8 mouse cellular contexts compared by ENCODE assay signal in genomic region chr8:119885612-119886011, GRCm38 (mm10). TPM values are rescaled to one million over a fixed set of nuclear protein-coding genes. Genes with fewer than 3 reads are reported as not detected.
DNase-seq lines count a peak whose midpoint lies in the region; ATAC-seq and TF ChIP-seq lines count a peak whose summit lies in the region.
"Had no signal": no experiment of that assay in that cellular context is flagged by ENCODE, and none has a peak within 500 bp of the region (broad histone marks: within the 10 kb centered on the region; RNA-seq: fewer than 3 reads in every experiment).

No protein-coding gene starts in this region.

- H3K4me2 ChIP-seq in lung, embryonic 16.5 days (ENCODE audit: low read depth, low read length): no peak overlapping the region

- TF ChIP-seq RAD21 in MEL (IDR thresholded peaks at IDR 0.05; ENCODE audit: low read depth, low read length): no peak

- no peak overlapping the region for H3K27ac ChIP-seq in MEL (ENCODE audit: control insufficient read depth, low read depth, low read length)
- H3K27ac ChIP-seq in lung, embryonic 16.5 days (ENCODE audit: low read length): peak overlapping the region; percentile 18; the same call in 1 of the 2 replicates
- H3K27ac ChIP-seq: macrophage had no signal

- TF ChIP-seq POLR2A in MEL (IDR thresholded peaks at IDR 0.05; ENCODE audit: control insufficient read depth in 1 of 2, insufficient read depth in 1 of 2, low read depth in 1 of 2, low read length in 2 of 2, poor library complexity in 1 of 2): no peak

- 0 out of 4 replicates have a peak, but pooled peaks cover 0 to 2% of the 10 kb centered on the region in 2 experiments for H3K27me3 ChIP-seq in MEL (ENCODE audit: control insufficient read depth in 1 of 2, insufficient read depth in 2 of 2, low read length in 2 of 2)
- no peaks in the 10 kb centered on the region for H3K27me3 ChIP-seq in lung, embryonic 16.5 days (ENCODE audit: control insufficient read depth, insufficient read depth, low read depth, low read length)

- H3K79me2 ChIP-seq in MEL (ENCODE audit: control insufficient read depth, insufficient read depth, low read length, poor library complexity): no peaks in the 10 kb centered on the region

- H3K36me3 ChIP-seq in MEL (ENCODE audit: control insufficient read depth in 1 of 2, insufficient read depth in 2 of 2, low read length in 2 of 2): no peaks in the 10 kb centered on the region; a peak in 1 of 4 replicates
- no peaks in the 10 kb centered on the region for H3K36me3 ChIP-seq in lung, embryonic 16.5 days (ENCODE audit: control insufficient read depth, insufficient read depth, low read length)

- H3K4me1 ChIP-seq in MEL (ENCODE audit: control insufficient read depth in 1 of 2, insufficient read depth in 2 of 2, low read length in 2 of 2): 0 out of 4 replicates have a peak, but pooled peaks cover 0 to 14% of the 10 kb centered on the region in 2 experiments
- H3K4me1 ChIP-seq in lung, embryonic 16.5 days (replicated peaks; ENCODE audit: control insufficient read depth, insufficient read depth, low read length): peaks cover 11% of the 10 kb centered on the region

- TF ChIP-seq CTCF in MEL (IDR thresholded peaks at IDR 0.05 in 2 of 3, conservative IDR thresholded peaks at IDR 0.05 in 1 of 3; ENCODE audit: control insufficient read depth in 1 of 3, insufficient read depth in 1 of 3, low read depth in 2 of 3, low read length in 3 of 3, poor library complexity in 1 of 3, severe bottlenecking in 1 of 3): no peak

- H3K9me3 ChIP-seq in MEL (replicated peaks; ENCODE audit: insufficient read depth, low read length): no peaks in the 10 kb centered on the region
- no peaks in the 10 kb centered on the region for H3K9me3 ChIP-seq in lung, embryonic 16.5 days (ENCODE audit: control insufficient read depth, low read length)

- peak; percentile 49 for DNase-seq in MEL (ENCODE audit: low read depth, low spot score)
- DNase-seq in adrenal gland, adult 8-10 months: peak; percentile 55
- DNase-seq in gastrocnemius, postnatal 10 days: peak; percentile 25
- peak; percentile 95 for DNase-seq in kidney, adult 11 months
- DNase-seq in ovary, postnatal 36 days (ENCODE audit: low spot score): no peak

- 18% methylated on average over 3 of the region's 3 CpGs for WGBS in lung, embryonic 16.5 days

- TF ChIP-seq EP300 in MEL (IDR thresholded peaks at IDR 0.05; ENCODE audit: low read depth in 1 of 2, low read length in 2 of 2): no peak

- no peak overlapping the region for H3K4me3 ChIP-seq in MEL (ENCODE audit: control insufficient read depth in 1 of 2, insufficient read depth in 1 of 2, low read depth in 2 of 2, low read length in 2 of 2)
- H3K4me3 ChIP-seq in lung, embryonic 16.5 days (ENCODE audit: low read length): no peak overlapping the region

- H3K9ac ChIP-seq in MEL (ENCODE audit: control insufficient read depth, low read depth, low read length, poor library complexity, severe bottlenecking): no peak overlapping the region
- 0 out of 2 replicates have a peak overlapping the region, but pooled peaks have one; percentile 0 for H3K9ac ChIP-seq in lung, embryonic 16.5 days (ENCODE audit: low read length)

- ATAC-seq in lung, embryonic 16.5 days (ENCODE audit: low read depth): peak; percentile 84
- ATAC-seq in activated CD4-positive, CD25-positive, alpha-beta regulatory T cell, adult 4 months: no peak

TF ChIP-seq in MEL, 35 proteins besides CTCF, POLR2A, EP300 and RAD21:
- TF ChIP-seq ZC3H11A (IDR thresholded peaks at IDR 0.05; ENCODE audit: low read depth, low read length) (no peak), MAFK (IDR thresholded peaks at IDR 0.05; ENCODE audit: borderline replicate concordance, low read depth, low read length) (no peak)

RNA-seq across cellular contexts. Expression of gene Klhl36, which starts 23.5 kb away (rescaled TPM):
- total RNA-seq in MEL (2012; rRNA removed): 4.5 and 4.6 TPM in 2 replicates
- 1 to 10 TPM in 1 of 2 experiments, not detected in 1; 6.6 TPM for polyA plus RNA-seq in MEL (2012; ENCODE audit: insufficient read depth in 1 of 2, insufficient read length in 2 of 2, low read depth in 1 of 2, low replicate concordance in 2 of 2, missing spikeins in 1 of 2)
- total RNA-seq in adrenal gland, adult 8-10 months (2022): 10 to 100 TPM in 3 of 4 experiments, 1 to 10 TPM in 1; 8.4 to 13.8 (median 11.8) TPM
- total RNA-seq in gastrocnemius, postnatal 10 days (2021): 1 to 10 TPM; 2.9 to 3.9 TPM
- 14.5 and 15.0 TPM in 2 replicates for polyA plus RNA-seq in lung, embryonic 16.5 days (2015; fragmentation: Nextera tagmentation; extraction: Ambion mirVana)
- polyA plus RNA-seq in activated CD4-positive, CD25-positive, alpha-beta regulatory T cell, adult 4 months (2017; shearing (Covaris generic)): 1 to 10 TPM; 5.6 to 8.1 TPM

RNA-seq across cellular contexts. Expression of gene Usp10, which starts 24.5 kb away (rescaled TPM):
- total RNA-seq in MEL (2012; rRNA removed): 205 and 227 TPM in 2 replicates
- polyA plus RNA-seq in MEL (2012; ENCODE audit: insufficient read depth in 1 of 2, insufficient read length in 2 of 2, low read depth in 1 of 2, low replicate concordance in 2 of 2, missing spikeins in 1 of 2): 100 to 1,000 TPM; 263 to 398 TPM
- 100 to 1,000 TPM in 3 of 4 experiments, 10 to 100 TPM in 1; 88.6 to 130 (median 113) TPM for total RNA-seq in adrenal gland, adult 8-10 months (2022)
- total RNA-seq in gastrocnemius, postnatal 10 days (2021): 10 to 100 TPM; 57.4 to 65.4 TPM
- 120 and 122 TPM in 2 replicates for polyA plus RNA-seq in lung, embryonic 16.5 days (2015; fragmentation: Nextera tagmentation; extraction: Ambion mirVana)
- polyA plus RNA-seq in activated CD4-positive, CD25-positive, alpha-beta regulatory T cell, adult 4 months (2017; shearing (Covaris generic)): 10 to 100 TPM; 41.6 to 48.6 TPM

RNA-seq across cellular contexts. Expression of gene Gm20388, which starts 25.0 kb away (rescaled TPM):
- 8.1 and 11.1 TPM in 2 replicates for total RNA-seq in MEL (2012; rRNA removed)
- 10 to 100 TPM in 1 of 2 experiments, not detected in 1; 17.8 TPM for polyA plus RNA-seq in MEL (2012; ENCODE audit: insufficient read depth in 1 of 2, insufficient read length in 2 of 2, low read depth in 1 of 2, low replicate concordance in 2 of 2, missing spikeins in 1 of 2)
- 10 to 100 TPM in 1 of 4 experiments, 1 to 10 TPM in 3; 1.7 to 16.9 (median 5.8) TPM for total RNA-seq in adrenal gland, adult 8-10 months (2022)
- total RNA-seq in gastrocnemius, postnatal 10 days (2021): 1 to 10 TPM; 2.9 to 6.0 TPM
- polyA plus RNA-seq in lung, embryonic 16.5 days (2015; fragmentation: Nextera tagmentation; extraction: Ambion mirVana): 10.3 TPM in 1 of 2 replicates, not detected in the other
- 10 to 100 TPM in 1 of 2 experiments, 1 to 10 TPM in 1; 9.9 to 12.3 TPM for polyA plus RNA-seq in activated CD4-positive, CD25-positive, alpha-beta regulatory T cell, adult 4 months (2017; shearing (Covaris generic))

RNA-seq across cellular contexts. Expression of gene Cotl1, which starts 45.3 kb away (rescaled TPM):
- 60.5 and 70.3 TPM in 2 replicates for total RNA-seq in MEL (2012; rRNA removed)
- 100 to 1,000 TPM in 1 of 2 experiments, not detected in 1; 114 TPM for polyA plus RNA-seq in MEL (2012; ENCODE audit: insufficient read depth in 1 of 2, insufficient read length in 2 of 2, low read depth in 1 of 2, low replicate concordance in 2 of 2, missing spikeins in 1 of 2)
- 10 to 100 TPM; 38.1 to 64.0 (median 54.4) TPM for total RNA-seq in adrenal gland, adult 8-10 months (2022)
- 10 to 100 TPM; 38.3 to 41.8 TPM for total RNA-seq in gastrocnemius, postnatal 10 days (2021)
- 78.4 and 88.5 TPM in 2 replicates for polyA plus RNA-seq in lung, embryonic 16.5 days (2015; fragmentation: Nextera tagmentation; extraction: Ambion mirVana)
- polyA plus RNA-seq in activated CD4-positive, CD25-positive, alpha-beta regulatory T cell, adult 4 months (2017; shearing (Covaris generic)): 100 to 1,000 TPM; 219 to 262 TPM
